Mouse (Mus musculus): ENCODE results near the gene Tmem94.

- TF ChIP-seq MEF2A (IDR thresholded peaks at IDR 0.05; ENCODE audit: borderline replicate concordance, low read depth, low read length) (0 out of 2 replicates have a peak, but pooled peaks have one; percentile 7), EP300 (IDR thresholded peaks at IDR 0.05; ENCODE audit: low read length) (no peak), CTCF (conservative IDR thresholded peaks at IDR 0.05 in 1 of 2, IDR thresholded peaks at IDR 0.05 in 1 of 2; ENCODE audit: low read depth in 2 of 2, low read length in 2 of 2) (no peak), ZMIZ1 (IDR thresholded peaks at IDR 0.05; ENCODE audit: low read depth, low read length) (peak; percentile 90), USF2 (conservative IDR thresholded peaks at IDR 0.05; ENCODE audit: low read depth, low read length) (no peak), NELFE (IDR thresholded peaks at IDR 0.05; ENCODE audit: low read depth, low read length) (peak; percentile 88), BHLHE40 (IDR thresholded peaks at IDR 0.05; ENCODE audit: low read depth, low read length) (no peak)
Measured at GRCm38 (mm10) chr11:115823774-115824740, 58.8 kb downstream of the Tmem94 start, which contains the start of gene Llgl2.
